Mouse (Mus musculus) erythroblast, embryonic 14.5 days (primary cell): ENCODE measurements around the gene Pisd.

Source experiments
- GATA1 ChIP-seq: IDR thresholded peaks from 2 replicates; pipeline ENCODE4 v1.6.1; 2012; ENCODE audit warnings: low read length, inconsistent platforms, mixed read lengths
- TAL1 ChIP-seq: IDR thresholded peaks from 3 replicates; pipeline ENCODE4 v1.6.1; 2012; ENCODE audit warnings: low read length, inconsistent platforms, mixed read lengths

GRCm38 (mm10) chr5:32767636-32768373 is 17.6 kb downstream of the Pisd start:
- no peak for TF ChIP-seq GATA1
- no peak for TF ChIP-seq TAL1
